Mouse (Mus musculus) CD4-positive, CD25-positive, alpha-beta regulatory T cell, adult 9 weeks (primary cell): ENCODE data around the gene BC051142. TPM values are rescaled to one million over a fixed set of nuclear protein-coding genes. Genes with fewer than 3 reads are reported as not detected.

Source experiments
- polyA plus RNA-seq: library from polyadenylated mRNA; unstranded; fragments of 100-300 nt; shearing (Covaris generic); gene quantifications from one replicate; pipeline ENCODE4 v1.2.1, GENCODE M21; 2017

The BC051142 gene
- polyA plus RNA-seq = 2.0 TPM

GRCm38 (mm10) chr17:34398711-34399393 lies at the start of gene BC051142:
BC051142 (plus strand) TSS chr17:34398820.

GRCm38 (mm10) chr17:34354539-34354938 lies 44.1 kb upstream of the BC051142 start, which contains the start of gene Btnl2:
Btnl2 (plus strand) TSS chr17:34354822.

GRCm38 (mm10) chr17:34376847-34377246 lies 21.8 kb upstream of the BC051142 start, which contains the start of gene Btnl1:
Btnl1 (plus strand) TSS chr17:34377132.

GRCm38 (mm10) chr17:34477238-34478013 lies 78.8 kb downstream of the BC051142 start, which contains the start of gene Btnl4:
Btnl4 (minus strand) TSS chr17:34477318.

Other genes with a start within 250 kb of the BC051142 start
- gene H2-DMb1, start 245.7 kb upstream of the BC051142 start, polyA plus RNA-seq = 1.5 TPM
- 423 TPM for gene Tap1, start 211.3 kb upstream of the BC051142 start, polyA plus RNA-seq
- 573 TPM for gene Psmb9, start 211.1 kb upstream of the BC051142 start, polyA plus RNA-seq
- 1,461 TPM for gene Psmb8, start 201.1 kb upstream of the BC051142 start, polyA plus RNA-seq
- 432 TPM for gene Tap2, start 195.3 kb upstream of the BC051142 start, polyA plus RNA-seq
- gene H2-Ob, start 159.9 kb upstream of the BC051142 start, polyA plus RNA-seq = 94.0 TPM
- 19.6 TPM for gene H2-Ab1, start 141.1 kb upstream of the BC051142 start, polyA plus RNA-seq
- 15.2 TPM for gene H2-Aa, start 111.0 kb upstream of the BC051142 start, polyA plus RNA-seq
- gene H2-Eb1, start 93.0 kb upstream of the BC051142 start, polyA plus RNA-seq = 10.9 TPM
- gene H2-Eb2, start 73.2 kb upstream of the BC051142 start, polyA plus RNA-seq = 0.07 TPM
- gene Btnl2, start 44.0 kb upstream of the BC051142 start, polyA plus RNA-seq = 0.46 TPM
- gene Btnl1, start 21.7 kb upstream of the BC051142 start, polyA plus RNA-seq = not detected
- not detected for gene Btnl4, start 78.5 kb downstream of the BC051142 start, polyA plus RNA-seq
- not detected for gene Btnl6, start 118.5 kb downstream of the BC051142 start, polyA plus RNA-seq
- gene Notch4, start 165.4 kb downstream of the BC051142 start, polyA plus RNA-seq = 0.48 TPM
- 354 TPM for gene Gpsm3, start 191.0 kb downstream of the BC051142 start, polyA plus RNA-seq
- gene Pbx2, start 192.4 kb downstream of the BC051142 start, polyA plus RNA-seq = 11.9 TPM
- gene Ager, start 199.0 kb downstream of the BC051142 start, polyA plus RNA-seq = 4.2 TPM
- 114 TPM for gene Rnf5, start 204.9 kb downstream of the BC051142 start, polyA plus RNA-seq
- 25.7 TPM for gene Agpat1, start 205.4 kb downstream of the BC051142 start, polyA plus RNA-seq
- 3.9 TPM for gene Egfl8, start 217.2 kb downstream of the BC051142 start, polyA plus RNA-seq
- gene Ppt2, start 229.7 kb downstream of the BC051142 start, polyA plus RNA-seq = 26.8 TPM
- gene Prrt1, start 230.7 kb downstream of the BC051142 start, polyA plus RNA-seq = 2.9 TPM
- 6.2 TPM for gene Fkbpl, start 245.9 kb downstream of the BC051142 start, polyA plus RNA-seq
- 61.4 TPM for gene Atf6b, start 248.3 kb downstream of the BC051142 start, polyA plus RNA-seq